Mouse (Mus musculus): ENCODE data around the gene Foxm1.

The Foxm1 gene

GRCm38 (mm10) chr6:128362381-128363006 is at the start of gene Foxm1, which contains the start of gene Rhno1:
Gene Foxm1 (plus strand): TSS chr6:128362967.
Gene Rhno1 (minus strand): TSS chr6:128362911.
- peak; percentile 85 for DNase-seq

- no peak for DNase-seq
These were observed 48.0 kb upstream of the Foxm1 start for GRCm38 (mm10) chr6:128314796-128315195.

DNA sequence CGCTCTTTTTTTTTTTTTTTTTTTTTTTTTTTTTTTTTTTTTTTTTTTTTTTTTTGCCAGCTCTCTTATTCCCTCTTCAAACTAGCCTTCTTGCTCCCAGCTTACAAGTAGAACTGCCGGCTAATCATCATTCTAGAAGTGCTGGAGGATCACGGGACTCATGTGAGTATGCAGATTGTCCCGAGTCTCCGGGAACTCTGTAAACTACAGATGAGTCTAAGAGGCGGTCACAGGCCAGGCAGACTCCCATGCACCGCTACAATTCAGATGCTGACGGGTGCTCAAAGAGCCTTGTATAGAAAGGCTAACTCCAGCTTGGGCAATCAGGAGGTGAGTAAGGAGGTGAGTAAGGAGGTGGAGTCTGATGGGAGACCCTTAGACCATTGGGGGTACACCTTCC is 47.2 kb upstream of the Foxm1 start:
- no peak for DNase-seq

- peak; percentile 60 for DNase-seq
These were observed 44.5 kb upstream of the Foxm1 start for GRCm38 (mm10) chr6:128318317-128318716.

DNA sequence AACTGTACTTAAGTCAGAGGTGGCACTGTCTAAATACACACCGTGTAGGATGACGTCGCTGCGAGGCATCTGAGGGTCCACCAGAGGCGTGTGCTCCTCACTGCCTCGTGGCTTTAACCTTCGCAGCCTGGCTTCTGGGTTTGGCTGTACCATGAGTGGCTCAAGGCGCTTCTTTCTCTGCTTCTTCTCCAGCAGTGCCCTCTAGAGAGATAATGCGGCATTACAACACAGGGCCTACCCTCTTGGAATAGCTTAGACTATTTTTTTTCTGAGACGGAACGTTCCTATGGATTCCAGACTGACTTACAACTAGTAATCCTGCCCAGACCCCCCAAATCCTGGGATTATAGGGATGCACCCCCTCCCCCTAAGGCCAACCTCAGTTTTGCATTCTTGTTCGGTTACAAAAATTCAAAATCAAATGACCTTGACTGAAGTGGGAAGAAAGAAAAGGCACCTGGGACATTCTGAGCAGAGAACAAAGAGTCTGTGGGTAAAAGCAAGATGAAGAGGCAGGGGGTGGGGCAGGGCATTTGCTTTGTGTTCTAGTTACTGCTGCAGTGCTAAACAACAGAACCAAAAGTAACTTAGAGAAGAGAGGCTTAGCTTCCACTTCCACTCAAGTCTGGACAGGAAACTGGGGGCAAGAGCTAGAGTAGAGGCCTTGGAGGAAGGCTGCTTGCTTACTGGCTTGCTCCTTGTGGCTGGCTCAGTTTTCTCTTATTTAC is 28.2 kb upstream of the Foxm1 start:
- peak; percentile 75 for DNase-seq

DNA sequence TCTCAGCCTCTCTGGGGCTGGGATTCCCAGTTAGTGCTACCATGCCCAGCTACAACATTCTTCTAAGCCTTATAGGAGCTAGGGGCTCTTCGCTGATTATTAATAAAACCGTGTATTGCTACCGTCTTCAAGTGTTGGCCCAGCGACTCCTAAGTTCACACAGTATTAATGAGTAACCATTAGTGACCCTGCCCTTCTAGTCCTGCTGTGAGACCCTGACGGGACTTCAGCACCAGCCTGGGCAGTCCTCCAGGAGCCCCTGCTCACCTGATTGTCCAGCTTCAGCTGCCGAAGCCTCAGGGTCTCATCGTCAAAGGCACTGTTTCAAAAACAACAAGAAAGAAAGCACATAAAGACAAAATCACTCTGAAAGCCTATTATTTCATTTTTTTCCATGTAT is 25.3 kb upstream of the Foxm1 start:
- no peak for DNase-seq

DNA sequence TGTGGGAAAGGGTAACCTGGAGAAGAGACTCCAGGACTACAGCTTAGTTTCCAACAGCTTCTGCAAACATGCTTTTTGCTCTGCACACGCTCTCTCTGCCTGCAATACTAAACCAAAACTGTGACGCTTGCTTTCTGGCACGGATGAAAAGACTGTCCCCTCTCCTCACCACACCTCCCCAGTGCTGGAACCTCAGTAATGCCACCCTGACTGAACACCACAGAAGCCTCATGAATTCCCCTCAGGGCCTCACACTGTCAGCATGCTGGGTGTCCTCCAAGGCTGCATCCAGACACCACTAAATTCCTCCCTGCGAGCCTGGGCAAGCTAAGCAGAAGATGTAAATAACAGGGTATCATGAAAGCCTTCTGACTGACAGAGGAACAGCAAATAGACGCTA is 23.9 kb upstream of the Foxm1 start:
- DNase-seq: no peak

DNA sequence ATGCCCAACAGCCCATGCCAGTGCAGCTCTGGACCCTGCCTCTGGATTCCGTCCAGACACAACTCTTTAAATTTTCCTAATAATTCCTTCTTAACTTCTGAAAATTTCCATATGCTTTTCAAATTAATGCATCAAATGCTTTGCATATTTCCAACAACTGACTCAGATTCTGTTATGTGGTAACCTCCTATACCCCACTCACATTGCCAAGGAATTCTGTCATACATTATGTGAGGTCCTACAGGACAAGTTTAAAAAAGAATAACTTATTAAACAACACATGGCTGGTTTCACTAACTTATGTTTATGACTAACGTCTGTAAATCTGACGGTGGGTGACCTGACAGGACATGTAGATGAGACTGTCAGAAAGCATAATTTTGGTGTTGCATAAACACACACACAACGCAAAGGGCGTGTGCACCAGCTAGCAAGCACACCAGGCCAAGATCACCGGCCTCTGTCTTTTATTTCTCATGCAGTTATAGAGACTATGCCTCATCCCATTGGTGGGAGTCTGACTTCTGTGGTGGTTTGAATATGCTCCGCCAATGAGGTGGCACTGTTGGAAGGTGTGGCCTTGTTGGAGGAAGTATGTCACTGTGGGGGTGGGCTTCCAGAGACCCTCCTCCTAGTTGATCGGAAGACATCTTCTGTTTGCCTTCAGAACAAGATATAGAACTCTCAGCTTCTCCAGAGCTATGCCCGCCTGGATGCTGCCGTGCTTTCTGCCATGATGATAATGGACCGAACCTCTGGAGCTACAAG is 20.6 kb upstream of the Foxm1 start:
- DNase-seq: no peak

DNA sequence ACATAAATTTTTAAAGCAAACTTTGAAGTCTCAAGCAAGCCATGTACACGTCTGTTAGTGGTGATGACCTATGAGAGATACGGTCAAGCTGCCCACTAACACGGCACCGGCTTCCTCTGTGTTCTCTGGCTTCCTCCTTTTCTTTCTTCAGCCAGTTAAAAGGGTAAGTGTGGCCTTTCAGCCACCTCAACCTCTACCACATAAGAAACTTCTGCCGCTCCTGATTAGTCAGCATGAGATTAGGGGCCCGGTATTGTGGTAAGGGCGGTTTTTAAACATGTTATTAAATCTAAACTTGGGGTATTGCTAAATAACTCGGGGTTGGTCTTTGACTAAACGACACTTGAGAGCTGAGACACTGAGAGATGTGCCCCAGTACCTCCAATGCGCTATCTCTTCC is 17.1 kb upstream of the Foxm1 start:
- no peak for DNase-seq

GRCm38 (mm10) chr6:128346782-128347181 is 16.0 kb upstream of the Foxm1 start:
- DNase-seq: no peak

- DNase-seq: peak; percentile 52
These were observed 13.1 kb upstream of the Foxm1 start for GRCm38 (mm10) chr6:128349711-128350110.

GRCm38 (mm10) chr6:128354140-128354539 is 8.6 kb upstream of the Foxm1 start:
- no peak for DNase-seq

DNA sequence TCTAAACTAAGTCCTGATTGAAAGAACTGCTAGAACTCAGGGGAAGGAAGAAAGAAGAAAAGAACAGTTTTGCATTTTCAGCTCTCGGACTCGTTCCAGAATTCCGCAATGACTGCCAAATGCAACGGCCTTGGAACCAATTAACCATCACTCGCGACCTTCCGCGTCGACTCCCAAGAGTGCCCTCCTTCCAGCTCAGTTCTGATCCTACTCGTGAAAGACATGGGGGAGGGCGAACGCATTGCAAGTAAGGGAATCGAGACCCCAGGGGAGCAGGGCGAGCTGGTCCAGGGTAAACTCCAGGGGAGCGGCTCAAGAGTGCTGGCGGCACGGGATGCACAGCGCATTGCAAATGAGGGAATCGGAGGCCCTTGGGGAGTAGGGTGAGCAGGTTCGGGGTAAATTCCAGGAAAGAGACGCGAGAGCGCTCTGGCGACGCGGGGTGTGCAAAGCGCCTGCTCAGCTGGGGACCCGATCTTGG is 7.5 kb upstream of the Foxm1 start:
- DNase-seq: peak; percentile 73

- peak; percentile 98 for DNase-seq
These were observed 6.9 kb upstream of the Foxm1 start, which contains the start of gene Tulp3 for GRCm38 (mm10) chr6:128355726-128356416. Gene Tulp3 (minus strand): TSS chr6:128355851.

- DNase-seq: peak; percentile 69
These were observed 3.8 kb upstream of the Foxm1 start for GRCm38 (mm10) chr6:128358999-128359398.

DNA sequence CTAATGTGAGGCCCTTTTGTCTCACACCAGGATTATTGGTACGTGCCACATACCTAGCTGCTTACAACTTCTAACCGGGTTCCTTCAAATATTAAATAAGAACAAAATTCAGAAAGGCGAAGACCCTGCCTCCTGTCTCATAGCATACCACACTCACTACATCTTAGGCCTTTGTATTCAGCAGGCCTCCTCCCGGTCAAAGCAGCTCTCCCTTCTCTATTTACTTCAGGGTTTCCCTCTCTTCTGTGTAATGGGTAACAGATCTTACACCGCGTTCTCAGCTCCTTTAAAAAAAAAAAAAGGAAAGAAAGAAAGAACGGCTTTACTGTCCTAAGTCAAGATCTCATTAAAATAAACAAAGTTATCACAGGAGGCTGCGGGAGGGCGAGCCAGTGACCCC is 866 bp upstream of the Foxm1 start:
- no peak for DNase-seq

- no peak for DNase-seq
These were observed 449 bp downstream of the Foxm1 start for GRCm38 (mm10) chr6:128363007-128363825.

GRCm38 (mm10) chr6:128364721-128365120 is 2.0 kb downstream of the Foxm1 start:
- DNase-seq: no peak

DNA sequence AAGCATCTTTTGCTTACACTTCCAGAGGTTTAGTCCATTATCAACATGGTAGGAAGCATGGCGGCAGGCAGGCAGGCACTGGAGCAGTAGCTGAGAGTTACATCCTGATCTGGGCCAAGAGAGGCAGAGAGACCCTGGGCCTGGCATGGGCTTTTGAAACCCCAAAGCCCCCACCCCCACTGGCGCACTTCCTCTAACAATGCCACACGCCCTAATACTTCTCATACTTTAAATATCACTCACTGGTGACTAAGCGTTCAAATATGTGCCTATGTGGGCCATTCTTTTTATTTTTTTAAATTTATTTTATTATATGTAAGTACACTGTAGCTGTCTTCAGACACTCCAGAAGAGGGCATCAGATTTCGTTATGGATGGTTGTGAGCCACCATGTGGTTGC is 3.7 kb downstream of the Foxm1 start:
- no peak for DNase-seq

- DNase-seq: no peak
These were observed 7.3 kb downstream of the Foxm1 start for GRCm38 (mm10) chr6:128370040-128370439.

DNA sequence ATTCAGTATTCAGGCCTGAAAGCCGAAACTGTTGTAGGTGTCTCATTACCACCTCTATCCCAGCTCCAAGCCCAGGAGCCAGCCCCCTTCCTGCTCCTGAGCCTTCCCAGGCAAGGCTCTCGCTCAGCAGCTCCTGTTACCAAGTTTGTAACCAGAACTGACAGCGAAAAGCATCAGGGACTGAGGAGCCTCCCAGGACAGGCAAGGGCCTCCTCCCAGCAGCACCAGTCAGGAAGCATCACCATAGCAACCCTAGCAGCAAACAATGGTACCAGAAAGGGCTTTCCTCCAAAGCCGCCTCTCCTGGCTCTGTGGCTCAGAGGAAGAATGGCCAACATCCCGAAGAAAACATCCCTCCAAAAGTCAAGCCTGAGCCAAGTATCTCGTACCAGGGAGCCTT is 12.4 kb downstream of the Foxm1 start, which contains the start of the genes Tex52 and Gm44596:
Gene Tex52 (plus strand): TSS at position 265 of the 400 bp plus-strand sequence.
Gene Gm44596 (plus strand): TSS at position 312 of the 400 bp plus-strand sequence.
- no peak for DNase-seq

Measured in cerebellum, adult 9-11 months (tissue).